Mouse (Mus musculus) heart, postnatal 0 days (tissue): ENCODE results near the gene Rcc2.

Experiments used
- CTCF ChIP-seq: IDR thresholded peaks from 2 replicates; pipeline ENCODE4 v1.5.1; 2016; ENCODE audit warnings: antibody characterized with exemption, control low read depth, low read depth
- EP300 ChIP-seq: IDR thresholded peaks from 2 replicates; pipeline ENCODE4 v1.6.1; 2016; ENCODE audit warnings: antibody characterized with exemption, low read depth

DNA sequence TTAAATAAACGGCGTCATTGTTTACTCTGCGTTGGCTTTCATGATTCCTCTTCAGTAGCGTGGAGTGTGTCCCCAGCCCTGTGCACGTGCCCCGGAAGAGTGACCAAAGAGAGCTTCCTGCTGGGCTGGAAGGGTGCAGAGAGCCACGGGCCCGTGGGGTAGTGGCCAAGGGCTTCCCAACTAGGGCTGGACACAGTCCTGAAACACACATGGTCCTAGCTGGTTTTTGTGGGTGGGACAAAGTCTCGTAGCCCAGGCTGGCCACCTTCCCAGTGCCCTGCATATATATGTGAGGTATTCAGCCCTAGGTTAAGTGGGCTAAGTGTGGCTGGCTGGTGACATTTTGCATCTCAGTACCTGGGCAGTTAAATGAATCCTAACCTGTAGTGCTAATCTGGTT lies 22.9 kb downstream of the Rcc2 start:
- TF ChIP-seq CTCF: no peak
- no peak for TF ChIP-seq EP300
